Mouse (Mus musculus): Measurements from ENCODE around the gene 9930104L06Rik. TPM values are rescaled to one million over a fixed set of nuclear protein-coding genes. Genes with fewer than 3 reads are reported as not detected.
A peak's percentile ranks its signal among the peaks of the same experiment; 100 is the strongest.

9930104L06Rik gene
- total and polyA plus RNA-seq, 3 experiments: 15.5 to 17.3 TPM; not detected in 1

- Histone ChIP-seq H3K79me2 (ENCODE audit: control insufficient read depth, insufficient read depth, low read length, poor library complexity) (peaks cover 5% of the 10 kb centered on the region; the same call in 1 of the 2 replicates), H3K4me1 (ENCODE audit: control insufficient read depth in 1 of 2, insufficient read depth in 2 of 2, low read length in 2 of 2) (no peaks in the 10 kb centered on the region), H3K36me3 (ENCODE audit: control insufficient read depth in 1 of 2, insufficient read depth in 2 of 2, low read length in 2 of 2) (no peaks in the 10 kb centered on the region), H3K9ac (ENCODE audit: control insufficient read depth, low read depth, low read length, poor library complexity, severe bottlenecking) (no peak overlapping the region), H3K9me3 (replicated peaks; ENCODE audit: insufficient read depth, low read length) (no peaks in the 10 kb centered on the region), H3K27me3 (ENCODE audit: control insufficient read depth in 1 of 2, insufficient read depth in 2 of 2, low read length in 2 of 2) (no peaks in the 10 kb centered on the region), H3K27ac (ENCODE audit: control insufficient read depth, low read depth, low read length) (no peak overlapping the region), H3K4me3 (ENCODE audit: control insufficient read depth in 1 of 2, insufficient read depth in 1 of 2, low read depth in 2 of 2, low read length in 2 of 2) (no peak overlapping the region)
- peak; percentile 83 for DNase-seq (ENCODE audit: low read depth, low spot score)
- TF ChIP-seq USF1 (IDR thresholded peaks at IDR 0.05; ENCODE audit: low read depth, low read length) (no peak), HCFC1 (IDR thresholded peaks at IDR 0.05; ENCODE audit: low read depth, low read length) (0 out of 2 replicates have a peak, but pooled peaks have one; percentile 23), RAD21 (IDR thresholded peaks at IDR 0.05; ENCODE audit: low read depth, low read length) (peak; percentile 78), SMC3 (IDR thresholded peaks at IDR 0.05; ENCODE audit: low read depth, low read length) (peak; percentile 84), ZC3H11A (IDR thresholded peaks at IDR 0.05; ENCODE audit: low read depth, low read length) (peak; percentile 72), GATA1 (IDR thresholded peaks at IDR 0.05; ENCODE audit: low read depth, low read length) (no peak), MAX (IDR thresholded peaks at IDR 0.05; ENCODE audit: low read length) (no peak), MAZ (IDR thresholded peaks at IDR 0.05; ENCODE audit: low read depth, low read length) (no peak), CTCF (IDR thresholded peaks at IDR 0.05 in 2 of 3, conservative IDR thresholded peaks at IDR 0.05 in 1 of 3; ENCODE audit: control insufficient read depth in 1 of 3, insufficient read depth in 1 of 3, low read depth in 2 of 3, low read length in 3 of 3, poor library complexity in 1 of 3, severe bottlenecking in 1 of 3) (peak; percentile 89 to 92 (median 90)), SIN3A (IDR thresholded peaks at IDR 0.05; ENCODE audit: low read length) (peak; percentile 23; the same call in 1 of the 2 replicates)
Observed at GRCm38 (mm10) chr4:124943022-124943421, 6.2 kb downstream of the 9930104L06Rik start.

GRCm38 (mm10) chr4:124943781-124944180 lies 6.9 kb downstream of the 9930104L06Rik start:
- Histone ChIP-seq H3K27ac (ENCODE audit: control insufficient read depth, low read depth, low read length) (no peak overlapping the region), H3K27me3 (ENCODE audit: control insufficient read depth in 1 of 2, insufficient read depth in 2 of 2, low read length in 2 of 2) (no peaks in the 10 kb centered on the region), H3K79me2 (ENCODE audit: control insufficient read depth, insufficient read depth, low read length, poor library complexity) (no peaks in the 10 kb centered on the region), H3K9me3 (replicated peaks; ENCODE audit: insufficient read depth, low read length) (no peaks in the 10 kb centered on the region), H3K9ac (ENCODE audit: control insufficient read depth, low read depth, low read length, poor library complexity, severe bottlenecking) (no peak overlapping the region), H3K36me3 (ENCODE audit: control insufficient read depth in 1 of 2, insufficient read depth in 2 of 2, low read length in 2 of 2) (no peaks in the 10 kb centered on the region), H3K4me3 (ENCODE audit: control insufficient read depth in 1 of 2, insufficient read depth in 1 of 2, low read depth in 2 of 2, low read length in 2 of 2) (no peak overlapping the region), H3K4me1 (ENCODE audit: control insufficient read depth in 1 of 2, insufficient read depth in 2 of 2, low read length in 2 of 2) (no peaks in the 10 kb centered on the region)
- TF ChIP-seq CTCF (IDR thresholded peaks at IDR 0.05 in 2 of 3, conservative IDR thresholded peaks at IDR 0.05 in 1 of 3; ENCODE audit: control insufficient read depth in 1 of 3, insufficient read depth in 1 of 3, low read depth in 2 of 3, low read length in 3 of 3, poor library complexity in 1 of 3, severe bottlenecking in 1 of 3) (no peak), USF1 (IDR thresholded peaks at IDR 0.05; ENCODE audit: low read depth, low read length) (no peak), MYB (IDR thresholded peaks at IDR 0.05; ENCODE audit: low read depth, low read length) (no peak), CHD1 (IDR thresholded peaks at IDR 0.05; ENCODE audit: low read depth, low read length) (no peak), EP300 (IDR thresholded peaks at IDR 0.05; ENCODE audit: low read depth in 1 of 2, low read length in 2 of 2) (no peak), E2F4 (IDR thresholded peaks at IDR 0.05; ENCODE audit: borderline replicate concordance, low read depth, low read length) (no peak), GATA1 (IDR thresholded peaks at IDR 0.05; ENCODE audit: low read depth, low read length) (no peak), MAZ (IDR thresholded peaks at IDR 0.05; ENCODE audit: low read depth, low read length) (no peak), SIN3A (IDR thresholded peaks at IDR 0.05; ENCODE audit: low read length) (no peak), TBP (IDR thresholded peaks at IDR 0.05; ENCODE audit: low read depth, low read length) (no peak), BHLHE40 (IDR thresholded peaks at IDR 0.05; ENCODE audit: borderline replicate concordance, low read depth, low read length) (no peak), TCF12 (IDR thresholded peaks at IDR 0.05; ENCODE audit: low read depth, low read length) (no peak)
- DNase-seq (ENCODE audit: low read depth, low spot score): no peak
